ENCODE assay signal across 8 mouse cellular contexts in the genomic region with DNA sequence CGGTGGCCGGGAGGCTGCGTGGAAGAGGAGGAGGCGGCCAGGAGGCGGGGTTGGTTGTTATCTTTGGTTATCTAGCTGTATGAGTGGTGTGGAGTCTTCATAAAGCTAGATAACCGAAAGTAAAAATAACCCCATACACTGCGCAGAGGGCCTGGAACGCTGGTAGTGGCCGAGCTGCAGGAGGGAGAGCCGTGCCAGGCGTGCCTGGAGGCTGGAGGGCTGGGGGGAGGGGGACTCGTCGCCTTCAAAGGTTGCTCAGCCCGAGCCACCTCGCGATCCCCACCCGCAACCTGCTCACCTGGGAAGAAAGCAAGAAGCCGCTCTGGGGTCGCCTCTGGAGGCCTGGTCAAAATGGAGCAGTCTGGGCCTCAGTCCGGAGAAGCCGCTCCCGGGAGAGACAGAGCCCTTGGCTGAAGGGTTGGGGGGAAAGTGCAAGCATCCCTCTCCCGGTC. TPM values are rescaled to one million over a fixed set of nuclear protein-coding genes. Genes with fewer than 3 reads are reported as not detected.
DNase-seq lines count a peak whose midpoint lies in the region; ATAC-seq and TF ChIP-seq lines count a peak whose summit lies in the region.

No protein-coding gene starts in this region.

- DNase-seq in kidney, postnatal 14 days = no peak
- DNase-seq in hindbrain, embryonic 10.5 days (ENCODE audit: low spot score) = no peak
- DNase-seq in adrenal gland, postnatal 14 days = no peak
- no peak for DNase-seq in c-Kit-positive CD71-positive TER-119-positive erythroid progenitor cells, embryonic 14.5 days (ENCODE audit: low spot score)
- no peak for DNase-seq in gastrocnemius, adult 8-10 months (ENCODE audit: low spot score in 2 of 2)

- H3K36me3 ChIP-seq in kidney, embryonic 15.5 days = no peaks in the 10 kb centered on the region
- peaks cover 3% of the 10 kb centered on the region; the same call in 1 of the 2 replicates for H3K36me3 ChIP-seq in hindbrain, embryonic 10.5 days

- peak overlapping the region; percentile 47 for H3K4me2 ChIP-seq in kidney, embryonic 15.5 days

- no peak overlapping the region for H3K9ac ChIP-seq in kidney, embryonic 15.5 days

- H3K4me3 ChIP-seq in kidney, embryonic 15.5 days (replicated peaks) = peak overlapping the region; percentile 29
- peak overlapping the region; percentile 58 for H3K4me3 ChIP-seq in bone marrow macrophage, adult 2 months (ENCODE audit: insufficient read depth, low read length)
- peak overlapping the region; percentile 50 for H3K4me3 ChIP-seq in hindbrain, embryonic 10.5 days

- peaks cover 98% of the 10 kb centered on the region for H3K27me3 ChIP-seq in kidney, embryonic 15.5 days
- H3K27me3 ChIP-seq in hindbrain, embryonic 10.5 days (ENCODE audit: insufficient read depth, poor library complexity, severe bottlenecking) = peaks cover 100% of the 10 kb centered on the region

- H3K4me1 ChIP-seq in kidney, embryonic 15.5 days = peaks cover 19% of the 10 kb centered on the region
- H3K4me1 ChIP-seq in bone marrow macrophage, adult 2 months (ENCODE audit: control insufficient read depth, insufficient read depth, low read length) = no peaks in the 10 kb centered on the region
- peaks cover 29% of the 10 kb centered on the region for H3K4me1 ChIP-seq in hindbrain, embryonic 10.5 days (replicated peaks)

- no peak for TF ChIP-seq POLR2A in bone marrow macrophage, adult 2 months (IDR thresholded peaks at IDR 0.05; ENCODE audit: borderline replicate concordance, low read depth, low read length)

- WGBS in kidney, embryonic 15.5 days = 2% methylated on average over 23 of the region's 23 CpGs
- WGBS in hindbrain, embryonic 10.5 days = 1% methylated on average over 23 of the region's 23 CpGs

- no peak overlapping the region for H3K27ac ChIP-seq in kidney, embryonic 15.5 days
- no peak overlapping the region for H3K27ac ChIP-seq in bone marrow macrophage, adult 2 months (ENCODE audit: insufficient read depth, low read depth, low read length)
- peak overlapping the region; percentile 66; the same call in 1 of the 2 replicates for H3K27ac ChIP-seq in hindbrain, embryonic 10.5 days

- ATAC-seq in kidney, embryonic 15.5 days (replicated peaks; ENCODE audit: low FRiP score) = no peak
- ATAC-seq in megakaryocyte, adult 5-6 weeks (ENCODE audit: poor library complexity, severe bottlenecking) = peak; percentile 24; the same call in 1 of the 2 replicates

- no peak for TF ChIP-seq CTCF in bone marrow macrophage, adult 2 months (IDR thresholded peaks at IDR 0.05; ENCODE audit: low read depth, low read length)

- H3K9me3 ChIP-seq in kidney, embryonic 15.5 days (replicated peaks) = no peaks in the 10 kb centered on the region
- H3K9me3 ChIP-seq in hindbrain, embryonic 10.5 days = no peaks in the 10 kb centered on the region

RNA-seq across cellular contexts. Expression of a gene that starts 38.9 kb away (rescaled TPM):
- 6.5 and 6.6 TPM in 2 replicates for polyA plus RNA-seq in kidney, embryonic 15.5 days (2015; fragmentation: Nextera tagmentation; extraction: Ambion mirVana)
- not detected in 2 replicates for polyA plus RNA-seq in bone marrow macrophage, adult 2 months (2012; ENCODE audit: insufficient read depth, insufficient read length, missing spikeins)
- not detected in 2 replicates for polyA plus RNA-seq in hindbrain, embryonic 10.5 days (2016; fragmentation: Nextera tagmentation; extraction: Ambion mirVana)
- not detected in 2 replicates for total RNA-seq in megakaryocyte, adult 5-6 weeks (2015)
- not detected in 2 replicates for total RNA-seq in megakaryocyte, adult 5-6 weeks (2017)
- total RNA-seq in adrenal gland, postnatal 14 days (2021) = 0.86 and 2.1 TPM in 2 replicates
- not detected for total RNA-seq in gastrocnemius, adult 8-10 months (2022)
